Mouse (Mus musculus) lung, postnatal 14 days (tissue): ENCODE measurements around the gene Commd8.

ENCODE experiments used
- DNase-seq: peaks from one replicate; pipeline ENCODE4 v3.0.0; 2021

Commd8 gene

DNA sequence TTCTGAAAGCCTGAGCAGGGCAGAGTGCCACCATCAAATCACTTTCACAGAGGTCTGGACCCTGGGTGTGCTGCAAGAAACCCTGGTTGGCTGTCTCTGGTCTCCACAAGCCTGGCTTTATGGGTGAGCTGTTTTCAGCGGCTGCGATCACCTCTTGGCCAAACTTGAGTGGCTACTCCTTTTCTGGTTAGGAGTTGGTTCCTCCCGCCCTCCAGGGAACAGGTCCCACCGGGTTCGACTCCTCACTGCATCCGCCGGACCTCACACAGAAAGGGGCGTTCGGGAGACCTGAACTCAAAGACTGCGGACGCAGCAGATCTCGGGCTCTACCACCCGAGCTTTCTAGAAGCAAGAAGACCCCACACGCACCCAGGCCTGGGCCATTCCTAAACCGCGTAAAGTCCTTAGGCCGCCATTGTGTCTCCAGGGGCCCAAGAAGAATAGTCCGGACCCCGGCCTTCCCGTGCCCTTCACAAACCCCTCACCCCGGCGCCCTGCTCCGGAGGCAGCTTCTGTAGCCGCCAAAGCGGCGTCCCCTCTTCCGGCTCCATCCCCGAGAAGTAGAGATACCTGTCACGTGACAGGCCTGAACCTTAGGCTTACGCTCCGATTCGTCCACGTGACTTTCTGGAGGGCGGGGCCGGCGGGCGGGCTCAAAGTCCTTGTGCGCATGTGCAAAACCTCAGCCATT is at the start of gene Commd8:
TSS of gene Commd8 (minus strand) at position 596 of the 691 bp plus-strand sequence.
- peak; percentile 97 for DNase-seq

GRCm38 (mm10) chr5:72211741-72212140 is 43.8 kb upstream of the Commd8 start:
- DNase-seq: no peak

GRCm38 (mm10) chr5:72210812-72211139 is 42.8 kb upstream of the Commd8 start:
- no peak for DNase-seq

DNA sequence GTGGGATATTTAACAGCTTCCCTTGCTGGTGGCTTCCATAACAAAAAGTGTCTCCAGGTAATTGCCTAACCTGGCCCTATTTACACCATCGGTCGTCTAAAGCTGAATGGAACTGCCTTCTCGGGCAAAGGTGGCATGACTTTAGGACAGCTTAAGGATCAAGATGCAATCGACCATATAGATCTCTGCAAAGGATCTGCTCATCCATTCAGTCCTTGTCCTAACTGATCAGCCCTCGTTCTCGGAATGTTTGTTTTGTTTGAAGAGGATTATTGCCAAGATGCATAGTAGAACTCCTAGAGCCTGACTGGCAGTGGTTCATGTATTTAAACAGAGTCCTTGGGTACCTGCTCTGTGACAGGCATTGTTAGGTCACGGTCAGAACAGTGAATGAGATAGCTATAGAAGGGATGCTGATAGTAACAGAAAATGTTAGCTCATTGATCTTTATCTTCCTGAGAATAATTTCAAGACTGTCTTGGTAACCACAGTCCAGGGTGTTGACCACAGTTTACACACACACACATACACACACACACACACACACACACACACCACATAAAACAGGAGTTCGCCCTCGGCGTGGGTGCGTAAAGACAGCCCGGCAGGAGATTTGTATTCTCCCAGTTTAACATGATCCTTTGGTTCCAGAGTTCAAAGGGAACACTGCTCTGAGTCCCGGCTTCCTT is 42.3 kb upstream of the Commd8 start:
- DNase-seq: no peak

DNA sequence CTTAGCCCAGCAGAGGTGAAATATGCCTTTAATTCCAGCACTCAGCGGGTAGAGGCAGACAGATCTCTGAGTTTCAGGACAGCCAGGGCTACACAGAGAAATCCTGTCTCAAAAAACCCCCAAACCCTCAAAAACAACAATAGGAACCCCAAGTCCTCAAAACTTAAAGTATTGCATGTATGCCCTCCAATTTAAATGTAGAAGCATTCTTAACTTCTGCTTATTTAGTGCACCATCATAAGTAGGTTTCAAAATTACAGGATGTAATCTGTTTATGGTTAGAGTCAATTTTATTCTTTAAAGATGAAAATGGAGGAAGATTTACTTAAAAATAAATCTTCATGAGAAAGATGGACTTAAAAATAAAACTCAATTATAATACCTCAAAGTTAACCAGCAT is 40.5 kb upstream of the Commd8 start:
- DNase-seq: no peak

DNA sequence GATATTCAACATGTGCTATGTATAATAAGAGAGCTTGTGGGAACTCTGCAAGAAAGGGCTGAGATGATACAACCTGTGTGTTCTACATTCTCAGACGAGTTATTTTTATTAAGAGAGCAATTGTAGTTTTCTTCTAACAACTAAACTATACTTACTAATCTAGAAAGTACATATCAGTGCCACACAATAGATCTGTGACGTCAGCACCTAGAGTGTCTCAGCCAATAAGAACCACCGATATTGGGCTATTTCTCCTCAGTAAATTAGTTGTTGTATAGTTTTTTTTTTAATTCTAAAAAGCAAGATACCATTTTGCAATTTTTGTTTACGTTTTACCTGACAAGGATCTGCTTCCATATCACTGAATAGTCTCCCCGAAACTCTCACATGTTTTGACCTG is 37.3 kb upstream of the Commd8 start:
- no peak for DNase-seq

DNA sequence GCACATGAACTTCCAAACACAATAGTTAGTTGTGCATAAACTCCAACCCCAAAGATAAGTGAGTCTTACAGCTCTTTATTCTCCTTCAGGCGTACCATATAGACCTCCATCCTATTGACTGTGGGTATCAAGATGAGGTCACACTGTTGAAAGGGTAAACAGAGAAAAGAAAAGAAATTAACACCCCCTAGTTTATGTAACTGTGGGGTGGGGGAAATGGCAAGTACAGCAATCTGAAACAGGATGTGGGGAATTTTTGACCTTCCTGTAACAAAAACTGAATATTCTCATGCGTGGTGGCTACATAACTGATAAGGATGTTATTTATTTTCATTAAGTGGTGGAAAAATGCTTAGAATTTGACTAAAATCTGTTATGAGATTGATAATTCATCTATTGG is 36.5 kb upstream of the Commd8 start:
- no peak for DNase-seq

DNA sequence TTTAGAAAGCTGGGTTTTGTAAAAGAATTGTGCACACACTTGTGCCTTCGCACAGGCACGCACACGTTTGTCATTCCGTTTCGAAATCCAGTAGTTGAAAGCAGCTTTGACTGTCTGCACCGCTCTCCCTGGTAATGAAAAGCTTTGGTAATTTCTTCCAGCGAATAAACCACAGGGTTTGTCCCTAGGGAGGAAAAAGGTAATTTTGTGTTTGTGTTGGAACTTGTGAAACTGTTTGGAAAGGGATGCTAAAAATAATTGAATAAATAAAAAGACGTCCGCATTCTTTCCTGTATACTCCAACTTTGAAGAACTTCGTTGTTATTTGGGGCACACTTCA is 35.7 kb upstream of the Commd8 start:
- no peak for DNase-seq

GRCm38 (mm10) chr5:72203028-72203733 is 35.2 kb upstream of the Commd8 start:
- peak; percentile 96 for DNase-seq

GRCm38 (mm10) chr5:72202016-72202415 is 34.0 kb upstream of the Commd8 start:
- peak; percentile 38 for DNase-seq

GRCm38 (mm10) chr5:72201600-72201999 is 33.6 kb upstream of the Commd8 start:
- DNase-seq: peak; percentile 39

- no peak for DNase-seq
Measured at GRCm38 (mm10) chr5:72195442-72195841, 27.5 kb upstream of the Commd8 start.

- no peak for DNase-seq
Measured at GRCm38 (mm10) chr5:72191932-72192331, 23.9 kb upstream of the Commd8 start.

DNA sequence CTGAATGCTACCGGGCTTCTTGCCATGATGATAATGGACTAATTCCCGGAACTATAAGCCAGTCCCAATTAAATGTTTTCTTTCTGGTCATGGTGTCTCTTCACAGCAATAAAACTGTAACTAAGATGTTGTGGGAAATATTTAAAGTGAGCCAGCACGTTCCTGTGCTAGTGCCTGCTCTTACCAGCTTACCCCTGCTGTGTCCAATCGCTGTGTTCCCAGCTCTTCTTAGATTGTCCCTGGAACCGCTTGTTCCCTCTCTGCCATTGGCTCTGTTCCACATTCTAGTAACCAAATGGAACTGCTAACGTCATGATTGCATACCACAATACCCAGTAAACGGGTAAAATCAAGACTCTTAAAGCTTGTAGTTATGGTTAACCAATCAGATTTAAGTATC is 23.2 kb upstream of the Commd8 start:
- DNase-seq: no peak

GRCm38 (mm10) chr5:72184437-72185100 is 16.6 kb upstream of the Commd8 start:
- no peak for DNase-seq

- DNase-seq: peak; percentile 35
Measured at GRCm38 (mm10) chr5:72183929-72184328, 15.9 kb upstream of the Commd8 start.

- DNase-seq: peak; percentile 51
Measured at GRCm38 (mm10) chr5:72182804-72183203, 14.8 kb upstream of the Commd8 start.

- DNase-seq: no peak
Measured at GRCm38 (mm10) chr5:72181194-72181593, 13.2 kb upstream of the Commd8 start.

DNA sequence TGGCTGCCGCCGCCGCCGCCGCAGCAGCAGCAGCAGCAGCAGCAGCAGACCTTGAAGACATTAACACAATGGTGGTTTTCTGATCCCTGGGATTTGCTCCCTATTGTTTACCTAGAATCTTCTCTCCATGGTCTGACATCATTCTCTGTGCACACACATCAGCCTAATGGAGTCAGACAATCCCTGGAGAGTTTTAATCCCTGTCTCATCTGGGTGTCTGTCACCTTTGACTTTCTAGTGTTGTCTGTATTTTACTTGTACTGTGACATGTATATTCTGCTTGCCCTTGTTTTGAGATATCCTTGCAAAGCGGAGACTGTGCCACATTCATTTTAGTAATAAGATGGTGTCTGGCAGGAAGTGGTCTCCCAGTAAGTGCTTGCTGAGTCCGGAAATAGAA is 7.5 kb upstream of the Commd8 start:
- no peak for DNase-seq

DNA sequence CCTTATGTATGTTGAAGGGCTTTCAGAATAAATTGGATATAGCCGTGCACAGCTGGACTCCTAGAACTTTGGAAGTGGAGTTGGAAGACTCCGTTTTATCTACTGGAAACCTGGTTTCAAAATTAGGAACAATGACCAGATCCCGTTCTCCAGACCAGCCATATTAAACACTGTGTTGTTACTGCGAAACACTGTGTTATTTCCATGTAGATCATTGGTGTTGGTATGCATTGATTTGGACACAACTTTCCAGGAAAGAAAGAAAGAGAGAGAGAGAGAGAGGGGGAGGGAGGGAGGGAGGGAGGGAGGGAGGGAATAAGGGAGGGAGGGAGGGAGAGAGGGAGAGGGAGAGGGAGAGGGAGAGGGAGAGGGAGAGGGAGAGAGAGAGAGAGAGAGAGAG is 7.1 kb upstream of the Commd8 start:
- DNase-seq: no peak

GRCm38 (mm10) chr5:72173521-72173920 is 5.5 kb upstream of the Commd8 start:
- DNase-seq: no peak

GRCm38 (mm10) chr5:72172675-72173074 is 4.7 kb upstream of the Commd8 start:
- DNase-seq: peak; percentile 65

GRCm38 (mm10) chr5:72170067-72170466 is 2.1 kb upstream of the Commd8 start:
- DNase-seq: no peak

DNA sequence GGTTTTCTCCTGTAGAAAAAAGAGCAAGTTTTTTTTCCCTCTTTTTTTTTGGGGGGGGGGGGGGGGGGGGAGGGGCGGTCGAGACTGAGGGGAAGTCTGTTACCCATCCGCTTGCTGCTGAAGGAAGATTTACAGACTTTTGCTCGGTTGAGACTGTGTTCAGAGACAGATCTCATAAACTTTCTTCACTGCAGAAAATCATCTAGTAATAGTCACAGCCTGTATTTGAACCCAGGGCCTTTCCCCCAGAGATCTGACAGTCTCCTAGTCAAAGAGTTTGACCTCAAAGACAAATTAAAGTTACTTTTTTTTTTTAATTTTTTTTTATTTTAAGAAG is 264 bp upstream of the Commd8 start:
- no peak for DNase-seq
